Mouse (Mus musculus): ENCODE results near the gene Atad5. TPM values are rescaled to one million over a fixed set of nuclear protein-coding genes. Genes with fewer than 3 reads are reported as not detected.

Gene Atad5
- polyA plus RNA-seq, 1 experiment from 2014 or later = 19.5 TPM

GRCm38 (mm10) chr11:80069815-80070214 is 19.4 kb upstream of the Atad5 start:
- no peaks in the 10 kb centered on the region for H3K4me1 ChIP-seq
- no peak overlapping the region for H3K27ac ChIP-seq
- H3K9ac ChIP-seq = no peak overlapping the region
- no peaks in the 10 kb centered on the region for H3K36me3 ChIP-seq (replicated peaks)
- 86% methylated on average over 3 of the region's 3 CpGs for WGBS
- H3K27me3 ChIP-seq = no peaks in the 10 kb centered on the region
- no peak for ATAC-seq (ENCODE audit: low FRiP score)
- H3K9me3 ChIP-seq = no peaks in the 10 kb centered on the region
- no peak overlapping the region for H3K4me2 ChIP-seq
- H3K4me3 ChIP-seq (replicated peaks) = no peak overlapping the region

GRCm38 (mm10) chr11:80071039-80071438 is 18.2 kb upstream of the Atad5 start:
- WGBS = 94% methylated on average over 2 of the region's 2 CpGs
- Histone ChIP-seq H3K4me3 (replicated peaks) (no peak overlapping the region), H3K9ac (no peak overlapping the region), H3K36me3 (replicated peaks) (no peaks in the 10 kb centered on the region), H3K4me1 (no peaks in the 10 kb centered on the region), H3K9me3 (no peaks in the 10 kb centered on the region), H3K27me3 (no peaks in the 10 kb centered on the region), H3K4me2 (no peak overlapping the region), H3K27ac (no peak overlapping the region)
- ATAC-seq (ENCODE audit: low FRiP score) = no peak

DNA sequence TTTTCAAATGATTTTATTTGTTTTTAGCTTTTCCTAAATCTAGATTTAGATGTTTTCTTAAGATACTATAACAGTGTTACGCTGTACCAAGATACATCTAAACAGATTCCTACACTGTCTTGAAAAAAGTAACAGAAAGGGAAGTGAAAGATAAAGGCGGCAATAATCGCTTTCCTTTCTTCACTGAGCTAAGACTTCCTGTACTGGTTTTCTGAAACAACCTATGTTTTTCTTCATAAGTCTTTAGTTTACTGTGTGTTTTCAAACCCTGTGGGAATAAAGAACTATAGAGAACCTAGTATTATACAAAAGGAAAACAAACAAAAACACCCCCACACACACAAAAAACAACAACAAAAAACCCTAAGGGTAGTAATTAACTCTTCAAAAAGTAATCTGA is 16.8 kb upstream of the Atad5 start:
- no peaks in the 10 kb centered on the region for H3K9me3 ChIP-seq
- no peak overlapping the region for H3K4me2 ChIP-seq
- H3K4me1 ChIP-seq = no peaks in the 10 kb centered on the region
- H3K9ac ChIP-seq = no peak overlapping the region
- H3K4me3 ChIP-seq (replicated peaks) = no peak overlapping the region
- H3K27me3 ChIP-seq = no peaks in the 10 kb centered on the region
- no peak for ATAC-seq (ENCODE audit: low FRiP score)
- WGBS = 95% methylated on average over 3 of the region's 3 CpGs
- H3K27ac ChIP-seq = no peak overlapping the region
- no peaks in the 10 kb centered on the region for H3K36me3 ChIP-seq (replicated peaks)

DNA sequence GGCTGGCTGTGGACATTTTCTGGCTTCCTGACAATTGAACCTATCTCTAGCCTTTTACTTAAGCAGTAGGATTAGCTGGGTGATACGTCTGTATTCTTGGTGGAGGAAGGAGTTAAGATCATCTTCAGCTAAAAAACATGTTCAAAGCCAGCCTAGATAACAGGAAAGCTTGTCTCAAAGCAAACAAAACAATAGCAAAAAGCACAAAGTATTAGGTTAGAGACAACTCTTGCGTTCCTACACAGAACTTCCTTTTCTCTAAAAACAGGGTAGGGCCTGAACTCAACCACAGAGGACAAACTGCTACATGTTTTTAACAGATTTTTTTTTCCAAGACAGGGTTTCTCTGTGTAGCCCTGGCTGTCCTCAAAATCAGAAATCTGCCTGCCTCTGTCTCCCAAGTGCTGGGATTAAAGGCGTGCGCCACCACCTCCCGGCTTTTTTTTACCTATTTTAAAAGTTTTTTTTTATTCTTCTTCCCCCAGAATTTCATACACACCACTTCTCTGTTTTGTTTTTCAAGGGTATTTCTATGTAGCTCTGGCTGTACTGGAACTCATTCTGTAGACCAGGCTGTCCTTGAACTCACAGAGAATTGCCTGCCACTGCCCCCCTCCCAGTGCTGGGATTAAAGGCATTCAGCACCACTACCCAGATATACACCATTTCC is 13.5 kb upstream of the Atad5 start:
- 96% methylated on average over 5 of the region's 5 CpGs for WGBS
- Histone ChIP-seq H3K9me3 (no peaks in the 10 kb centered on the region), H3K27ac (no peak overlapping the region), H3K27me3 (no peaks in the 10 kb centered on the region), H3K4me1 (peaks cover 9% of the 10 kb centered on the region), H3K9ac (no peak overlapping the region), H3K36me3 (replicated peaks) (no peaks in the 10 kb centered on the region), H3K4me3 (replicated peaks) (no peak overlapping the region), H3K4me2 (no peak overlapping the region)
- ATAC-seq (ENCODE audit: low FRiP score) = no peak

- Histone ChIP-seq H3K27me3 (no peaks in the 10 kb centered on the region), H3K4me3 (replicated peaks) (no peak overlapping the region), H3K27ac (no peak overlapping the region), H3K9me3 (no peaks in the 10 kb centered on the region), H3K4me1 (peaks cover 13% of the 10 kb centered on the region), H3K9ac (no peak overlapping the region), H3K4me2 (no peak overlapping the region), H3K36me3 (replicated peaks) (no peaks in the 10 kb centered on the region)
- no peak for ATAC-seq (ENCODE audit: low FRiP score)
- WGBS = 64% methylated on average over 14 of the region's 14 CpGs
These were observed 11.2 kb upstream of the Atad5 start for GRCm38 (mm10) chr11:80077784-80078545.

DNA sequence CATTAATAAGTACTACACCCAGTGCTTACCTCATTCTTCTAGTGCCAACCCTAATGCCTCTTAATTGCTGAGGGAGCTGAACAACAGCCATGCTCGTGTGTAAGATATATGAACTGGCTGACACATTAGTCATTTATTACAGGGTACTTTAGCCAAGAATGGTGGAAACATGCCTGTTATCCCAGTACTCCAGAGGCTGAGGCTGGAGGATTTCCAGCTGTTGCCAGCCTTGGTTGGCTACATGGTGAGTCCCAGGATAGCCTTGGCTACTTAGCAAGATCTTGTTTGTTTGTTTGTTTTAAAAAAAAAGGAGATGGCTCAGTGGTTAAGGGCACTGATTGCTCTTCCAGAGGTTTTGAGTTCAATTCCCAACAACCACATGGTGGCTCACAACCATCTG is 10.4 kb upstream of the Atad5 start:
- Histone ChIP-seq H3K27me3 (no peaks in the 10 kb centered on the region), H3K27ac (no peak overlapping the region), H3K9me3 (0 out of 2 replicates have a peak, but pooled peaks cover 3% of the 10 kb centered on the region), H3K4me1 (peaks cover 13% of the 10 kb centered on the region), H3K36me3 (replicated peaks) (no peaks in the 10 kb centered on the region), H3K4me3 (replicated peaks) (no peak overlapping the region), H3K4me2 (no peak overlapping the region), H3K9ac (no peak overlapping the region)
- ATAC-seq (ENCODE audit: low FRiP score) = no peak
- 35% methylated on average over 1 of the region's 1 CpGs for WGBS

DNA sequence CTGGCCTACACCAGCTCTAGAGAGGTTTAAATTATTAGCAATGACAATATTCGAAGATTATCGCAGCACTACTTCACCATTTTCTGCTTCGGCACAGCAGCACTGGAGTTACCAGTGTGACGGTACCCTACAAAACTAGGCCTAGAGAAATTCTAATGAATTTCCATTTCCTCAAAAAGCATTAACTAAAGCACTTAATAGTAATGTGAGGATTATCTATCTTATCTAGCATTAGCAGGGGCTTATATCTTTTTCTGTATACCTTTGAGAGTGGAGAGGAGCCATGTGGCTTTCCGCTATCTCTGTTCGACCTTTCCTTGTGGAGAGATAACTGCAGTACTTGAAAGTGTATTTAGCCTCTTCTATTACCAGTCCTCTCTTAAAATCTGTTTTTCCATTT is 9.4 kb upstream of the Atad5 start:
- H3K9me3 ChIP-seq = 0 out of 2 replicates have a peak, but pooled peaks cover 3% of the 10 kb centered on the region
- peak overlapping the region; percentile 85 for H3K4me3 ChIP-seq (replicated peaks)
- 75% methylated on average over 6 of the region's 6 CpGs for WGBS
- H3K27me3 ChIP-seq = no peaks in the 10 kb centered on the region
- H3K4me2 ChIP-seq = peak overlapping the region; percentile 73
- ATAC-seq (ENCODE audit: low FRiP score) = no peak
- H3K27ac ChIP-seq = no peak overlapping the region
- peaks cover 13% of the 10 kb centered on the region for H3K4me1 ChIP-seq
- peak overlapping the region; percentile 96 for H3K9ac ChIP-seq
- H3K36me3 ChIP-seq (replicated peaks) = no peaks in the 10 kb centered on the region

DNA sequence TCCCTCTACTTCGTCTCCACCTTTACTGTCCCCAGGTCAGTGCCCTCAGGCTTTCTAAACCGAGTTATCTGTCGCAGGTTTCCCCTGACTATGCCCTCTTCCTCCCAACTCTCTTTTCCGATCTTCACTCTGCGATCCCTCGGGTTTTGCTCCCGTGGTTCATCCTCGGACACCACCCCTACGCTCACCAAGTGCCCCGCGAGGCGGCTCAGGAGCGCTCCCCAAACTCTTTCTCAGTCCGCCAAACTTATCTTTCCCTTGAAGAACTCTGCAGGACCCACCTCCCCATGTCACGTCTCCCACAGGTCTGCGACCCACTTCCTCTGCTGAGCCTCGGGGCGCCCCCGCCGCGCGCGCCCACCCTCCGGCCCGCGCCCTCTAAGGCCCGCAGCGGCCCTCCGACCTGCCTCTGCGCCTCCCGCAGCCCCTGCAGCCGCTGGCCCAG is 8.8 kb upstream of the Atad5 start:
- peak overlapping the region; percentile 73 for H3K4me2 ChIP-seq
- H3K4me3 ChIP-seq (replicated peaks) = peak overlapping the region; percentile 85
- H3K9me3 ChIP-seq = 0 out of 2 replicates have a peak, but pooled peaks cover 3% of the 10 kb centered on the region
- ATAC-seq (ENCODE audit: low FRiP score) = peak; percentile 76
- H3K27me3 ChIP-seq = no peaks in the 10 kb centered on the region
- H3K36me3 ChIP-seq (replicated peaks) = no peaks in the 10 kb centered on the region
- WGBS = 0% methylated on average over 32 of the region's 32 CpGs
- peaks cover 13% of the 10 kb centered on the region for H3K4me1 ChIP-seq
- peak overlapping the region; percentile 87 for H3K27ac ChIP-seq
- peak overlapping the region; percentile 96 for H3K9ac ChIP-seq

- 6% methylated on average over 55 of the region's 55 CpGs for WGBS
- H3K9ac ChIP-seq = peak within 1 kb of the TSS; percentile 96
These were observed 8.1 kb upstream of the Atad5 start, which contains the start of gene Crlf3 for GRCm38 (mm10) chr11:80080826-80081728. Gene Crlf3, minus strand, starts transcription at chr11:80080991.

GRCm38 (mm10) chr11:80081786-80082319 is 7.3 kb upstream of the Atad5 start:
- no peak overlapping the region for H3K4me2 ChIP-seq
- no peak overlapping the region for H3K4me3 ChIP-seq (replicated peaks)
- 0 out of 2 replicates have a peak, but pooled peaks cover 3% of the 10 kb centered on the region for H3K9me3 ChIP-seq
- H3K4me1 ChIP-seq = peaks cover 13% of the 10 kb centered on the region
- H3K27me3 ChIP-seq = no peaks in the 10 kb centered on the region
- ATAC-seq (ENCODE audit: low FRiP score) = no peak
- H3K36me3 ChIP-seq (replicated peaks) = no peaks in the 10 kb centered on the region
- H3K27ac ChIP-seq = no peak overlapping the region
- no peak overlapping the region for H3K9ac ChIP-seq
- WGBS = 85% methylated on average over 7 of the region's 7 CpGs

More at GRCm38 (mm10) chr11:80080826-80081728, 8.1 kb upstream of the Atad5 start, which contains the start of gene Crlf3:
- ATAC-seq (ENCODE audit: low FRiP score) = peak; percentile 96
- Histone ChIP-seq H3K4me1 (peaks cover 13% of the 10 kb centered on the region), H3K9me3 (0 out of 2 replicates have a peak, but pooled peaks cover 3% of the 10 kb centered on the region), H3K27ac (peak within 1 kb of the TSS; percentile 87), H3K27me3 (no peaks in the 10 kb centered on the region), H3K4me2 (peak within 1 kb of the TSS; percentile 73), H3K36me3 (replicated peaks) (no peaks in the 10 kb centered on the region), H3K4me3 (replicated peaks) (peak within 1 kb of the TSS; percentile 85)

- H3K9me3 ChIP-seq = 0 out of 2 replicates have a peak, but pooled peaks cover 3% of the 10 kb centered on the region
- H3K36me3 ChIP-seq (replicated peaks) = no peaks in the 10 kb centered on the region
- H3K9ac ChIP-seq = no peak overlapping the region
- WGBS = 79% methylated on average over 6 of the region's 6 CpGs
- ATAC-seq (ENCODE audit: low FRiP score) = no peak
- no peaks in the 10 kb centered on the region for H3K27me3 ChIP-seq
- H3K4me2 ChIP-seq = no peak overlapping the region
- no peak overlapping the region for H3K4me3 ChIP-seq (replicated peaks)
- no peak overlapping the region for H3K27ac ChIP-seq
- H3K4me1 ChIP-seq = peaks cover 11% of the 10 kb centered on the region
These were observed 3.7 kb upstream of the Atad5 start for GRCm38 (mm10) chr11:80085356-80086055.
